Mouse (Mus musculus) mouse trophoblast stem cell (cell line): ENCODE measurements around the gene Dedd2.

Experiments
- in situ Hi-C, 2 experiments: fragments of 300-500 bp; cut with MseI, MboI; formaldehyde crosslinking; loops; 2 replicates in 1 of 2; 3 replicates in 1 of 2; pipeline ENCODE4 v1.15.1; 2025

The Dedd2 gene

DNA sequence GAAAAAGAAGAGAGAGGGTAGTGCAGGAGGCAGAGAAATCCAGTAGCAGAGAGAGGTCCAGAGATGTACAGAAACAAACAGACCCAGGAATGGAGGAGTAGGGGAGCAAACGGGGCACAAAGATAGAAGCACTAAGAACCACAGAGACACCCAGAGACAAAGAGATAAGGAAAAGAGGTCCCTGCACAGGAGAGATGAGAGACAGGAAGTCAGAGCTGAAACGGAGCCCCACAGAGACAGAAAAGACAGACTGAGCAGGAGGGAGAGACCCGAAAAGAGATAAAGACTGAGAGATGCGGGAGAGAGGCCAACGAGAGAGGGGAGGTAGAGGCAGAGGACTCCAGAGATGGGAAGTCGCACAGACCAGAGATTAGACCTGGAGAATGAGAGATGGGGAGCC is 39.9 kb downstream of the Dedd2 start:
- in situ Hi-C loops, result loop anchor here in 1 of 2 experiments (10.0 kb wide), 2 partner anchors 46 to 76 kb away; no protein-coding TSS in a partner anchor

DNA sequence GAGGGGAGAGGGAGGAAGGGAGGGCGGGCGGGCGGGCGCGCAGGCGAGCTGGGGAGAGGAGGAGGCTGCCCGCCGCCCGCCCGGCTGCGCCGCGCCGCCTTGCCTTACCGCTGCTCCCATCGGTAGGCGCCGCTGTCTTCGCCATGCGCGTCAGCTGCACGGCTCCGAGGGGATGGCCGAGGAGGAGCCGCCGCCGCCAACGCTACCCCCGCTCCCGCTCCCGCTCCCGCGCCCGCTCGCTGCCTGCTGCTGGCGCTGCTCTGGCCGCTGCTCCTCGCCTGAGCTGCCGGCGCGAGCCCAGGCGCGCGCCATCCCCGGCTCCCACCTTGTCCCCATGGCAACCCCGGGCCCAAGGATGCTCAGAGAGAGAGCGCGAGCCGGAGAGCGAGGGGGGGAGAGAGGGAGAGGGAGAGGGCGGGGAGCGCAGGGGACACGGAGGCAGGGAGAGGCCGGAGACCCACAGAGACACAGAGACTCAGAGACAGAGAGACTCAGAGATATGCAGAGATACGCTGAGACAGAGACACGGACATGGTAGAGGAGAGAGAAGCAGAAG is 40.7 kb downstream of the Dedd2 start, which contains the start of gene Pou2f2:
Pou2f2 (minus strand) TSS at position 121 of the 556 bp plus-strand sequence.
- in situ Hi-C loops, result loop anchor here in 1 of 2 experiments (10.0 kb wide), 2 partner anchors 45 to 75 kb away; no protein-coding TSS in a partner anchor

DNA sequence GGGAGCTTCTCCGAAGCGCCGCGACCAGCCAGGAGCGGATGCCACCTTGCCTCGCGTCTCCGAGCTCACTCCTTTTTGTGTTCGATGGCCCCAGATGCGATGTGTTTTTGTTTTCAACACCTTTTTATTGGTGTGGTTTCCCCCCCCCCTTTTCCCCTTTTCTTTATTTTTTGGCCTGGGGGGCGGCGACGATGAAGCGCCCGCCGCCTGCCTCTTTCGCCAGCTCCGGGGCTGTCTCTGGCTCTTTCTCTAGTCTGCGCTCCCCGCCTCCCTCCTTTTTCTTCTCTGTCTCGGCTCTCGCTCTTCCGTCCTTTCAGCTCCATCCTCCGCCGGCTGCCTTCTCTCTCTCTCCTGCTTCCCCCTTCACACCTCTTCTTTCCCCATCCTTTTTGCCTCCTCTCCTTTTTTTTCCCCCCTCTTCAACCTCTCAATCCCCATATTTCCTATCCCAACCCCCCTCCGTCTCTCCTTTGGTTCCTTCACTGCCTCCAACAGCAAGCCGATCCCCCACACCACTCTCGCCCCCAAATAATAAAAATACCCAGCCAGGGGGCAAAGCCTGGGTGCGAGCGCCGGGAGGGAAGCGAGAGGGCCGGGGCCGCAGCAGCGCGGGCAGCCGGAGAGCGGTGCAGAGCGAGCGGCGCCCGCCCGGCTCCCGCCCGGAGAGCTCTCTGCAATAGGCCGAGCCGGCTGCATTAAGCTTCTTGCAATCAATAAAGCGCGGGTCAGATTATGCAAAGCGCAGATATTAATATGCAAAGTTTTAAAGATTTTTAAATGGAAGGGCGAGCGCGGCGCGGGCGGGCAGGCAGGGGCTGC is 41.4 kb downstream of the Dedd2 start:
- in situ Hi-C loops, result no loop called here

DNA sequence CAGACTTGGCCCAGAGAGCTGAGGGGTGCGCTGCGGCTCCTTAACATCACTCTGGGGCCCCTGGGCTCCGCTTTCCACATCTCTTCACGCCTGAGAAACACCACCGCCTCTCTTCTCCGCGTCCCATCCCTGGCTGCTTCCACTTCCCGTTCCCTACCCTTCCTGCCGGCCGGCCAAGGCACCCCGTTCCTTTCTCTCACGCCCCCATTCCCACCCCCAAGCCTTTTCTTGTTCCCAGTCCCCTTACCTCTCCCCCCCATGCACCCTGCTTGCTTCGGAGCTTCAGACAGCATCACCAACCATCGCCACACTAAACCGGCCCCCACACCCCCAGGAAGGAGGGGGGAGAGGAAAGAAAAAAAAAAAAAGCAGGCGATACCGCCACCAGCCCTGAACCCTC is 42.1 kb downstream of the Dedd2 start:
- in situ Hi-C loops, result no loop called here

DNA sequence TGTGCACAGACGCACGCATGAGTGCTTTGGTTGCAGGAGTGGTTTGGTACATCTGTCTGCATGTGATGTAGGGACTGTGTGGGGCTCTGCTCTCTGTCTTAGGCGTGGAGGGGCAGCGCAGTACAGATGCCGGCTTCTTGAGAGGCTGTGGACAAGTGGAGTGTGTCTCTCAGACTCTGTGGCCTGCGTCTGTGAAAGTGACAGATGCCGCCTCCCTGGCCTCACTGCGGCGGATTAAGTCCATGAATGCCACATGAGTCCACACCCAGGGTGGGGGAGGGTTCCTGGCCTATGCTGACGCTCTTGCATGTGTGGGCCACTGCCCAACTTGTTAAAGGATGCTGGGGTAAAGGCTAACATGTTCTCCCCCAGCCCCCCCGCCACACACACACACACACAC is 46.1 kb downstream of the Dedd2 start:
- in situ Hi-C loops, result no loop called here

DNA sequence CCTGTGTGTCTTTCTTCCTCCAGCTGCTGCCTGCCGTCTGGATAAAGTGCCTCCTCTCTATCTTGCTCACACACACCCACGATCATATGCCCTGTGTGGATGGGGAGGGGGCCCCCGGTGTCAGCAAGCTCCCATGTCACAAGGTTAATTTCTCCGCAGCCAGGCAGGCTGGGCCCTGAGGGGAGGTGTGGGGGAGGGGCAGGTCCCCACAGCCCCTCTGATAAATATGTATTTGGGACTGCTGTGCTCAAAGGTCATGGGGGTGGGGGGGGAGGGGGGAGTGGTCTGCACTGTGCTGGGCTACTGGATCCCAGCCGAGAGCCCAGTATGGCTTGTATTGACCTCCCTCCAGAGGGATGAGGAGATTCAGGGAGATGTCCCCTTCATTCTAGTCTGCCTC is 47.7 kb downstream of the Dedd2 start:
- in situ Hi-C loops, result no loop called here

DNA sequence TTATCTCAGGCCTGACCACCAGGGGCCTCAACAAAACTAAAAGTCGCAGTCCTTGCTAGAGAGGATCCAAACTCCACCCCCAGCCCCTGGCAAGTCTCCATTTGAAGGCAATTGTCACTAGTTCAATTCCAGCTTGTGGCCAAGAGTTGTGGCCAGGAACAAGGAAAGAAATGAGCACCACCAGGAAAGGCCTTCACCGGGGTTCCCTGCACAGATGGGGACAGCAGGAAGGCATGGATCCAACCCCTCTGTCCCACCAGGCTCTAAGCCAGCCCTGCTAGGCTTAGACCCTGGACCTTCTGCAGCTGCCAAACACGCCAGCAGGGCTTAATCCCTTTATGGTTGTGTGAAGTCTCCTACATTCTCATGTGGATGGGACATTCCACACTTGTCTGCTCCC is 49.8 kb downstream of the Dedd2 start:
- in situ Hi-C loops, result no loop called here

DNA sequence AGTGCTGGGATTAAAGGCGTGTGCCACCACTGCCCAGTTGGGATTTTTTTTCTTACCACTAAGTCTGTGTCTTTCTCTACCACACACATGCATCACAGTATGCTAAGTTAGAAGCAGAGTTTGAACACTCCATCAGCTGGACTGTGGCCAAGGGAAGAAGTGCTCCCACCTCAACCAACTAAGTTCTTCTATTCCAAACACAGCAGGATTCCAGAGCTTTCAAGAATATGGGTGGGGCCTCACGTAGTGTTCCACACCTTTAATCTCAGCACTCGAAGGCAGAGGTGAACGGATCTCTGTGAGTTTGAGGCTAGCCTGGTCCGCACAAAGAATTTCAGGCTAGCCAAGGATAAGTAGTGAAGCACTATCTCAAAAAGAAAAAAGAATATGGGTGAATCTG is 54.3 kb downstream of the Dedd2 start:
- in situ Hi-C loops, result no loop called here

DNA sequence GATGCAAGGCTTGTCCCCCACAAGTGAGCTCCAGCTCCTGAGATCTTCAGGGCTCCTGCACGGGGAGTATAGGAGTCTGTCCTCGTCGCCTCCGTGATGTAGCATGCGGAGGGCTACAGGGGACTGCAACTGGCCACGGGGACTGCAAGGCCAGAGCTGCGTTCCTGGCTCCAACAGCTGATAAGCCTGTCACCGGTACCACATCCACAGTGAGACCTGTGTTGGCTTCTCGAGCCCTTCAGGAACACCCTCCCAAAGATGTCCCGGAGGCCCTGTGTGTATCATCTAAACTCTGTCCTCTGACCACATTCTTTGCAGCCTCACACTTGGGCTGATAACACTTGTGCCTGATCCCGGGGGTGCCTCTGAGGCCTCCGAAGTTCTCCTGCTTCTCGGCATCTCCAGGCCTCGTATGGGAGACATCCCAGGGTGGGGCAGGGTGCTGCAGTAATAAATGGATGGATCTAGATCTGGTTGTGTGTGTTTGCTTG is 64.2 kb downstream of the Dedd2 start:
- in situ Hi-C loops, result no loop called here

DNA sequence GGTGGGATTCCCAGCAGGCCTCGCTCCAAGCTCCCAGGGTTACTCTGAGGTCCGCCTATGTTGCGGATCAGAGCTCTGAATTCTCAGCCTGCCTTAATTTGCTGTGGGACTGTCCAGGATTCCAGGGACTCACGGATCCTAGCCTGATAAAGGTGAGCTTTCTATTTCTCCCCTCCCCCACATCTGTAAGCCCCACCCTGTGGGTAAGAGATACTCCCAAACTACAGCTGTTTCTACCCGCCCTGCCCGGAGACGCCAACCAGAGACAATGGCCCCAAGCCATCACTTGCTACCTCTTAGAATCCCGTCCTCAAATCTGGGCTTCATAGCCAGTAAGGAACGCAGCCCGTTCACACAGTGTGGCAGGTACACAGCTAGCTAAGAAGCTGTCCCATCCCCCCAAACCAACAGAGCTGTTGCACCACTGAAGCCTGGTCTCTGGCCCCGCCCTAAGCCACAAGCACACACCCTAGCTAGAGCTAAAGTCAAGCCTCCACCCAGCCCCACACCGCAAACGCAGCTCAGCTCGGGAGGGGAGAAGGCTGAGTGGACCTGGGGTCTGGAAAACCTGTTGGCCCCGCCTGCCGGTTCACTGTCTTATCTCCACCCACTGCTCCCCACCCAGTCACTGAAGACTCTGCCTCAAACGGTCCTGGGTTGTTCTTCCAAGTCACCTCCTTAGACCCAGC is 64.8 kb downstream of the Dedd2 start:
- in situ Hi-C loops, result no loop called here

DNA sequence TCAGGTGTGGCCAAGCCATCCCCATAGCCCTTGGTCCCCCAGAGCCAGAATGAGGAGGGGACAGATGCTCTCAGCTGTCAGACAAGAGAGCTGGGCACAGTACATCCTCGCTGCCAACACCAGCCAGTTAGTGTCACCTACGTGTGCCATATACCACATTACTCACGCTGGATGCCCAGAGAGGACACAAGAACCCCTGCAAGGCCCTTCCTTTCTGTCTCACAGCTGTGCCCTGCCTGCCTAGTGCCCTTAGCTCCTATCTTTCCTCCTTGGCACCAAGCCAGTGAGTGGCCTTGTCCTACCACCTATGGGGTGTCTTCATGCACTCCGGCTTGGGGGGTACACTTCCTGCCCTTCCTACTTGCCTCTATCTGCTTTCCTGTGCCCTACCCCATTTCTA is 65.8 kb downstream of the Dedd2 start:
- in situ Hi-C loops, result no loop called here

DNA sequence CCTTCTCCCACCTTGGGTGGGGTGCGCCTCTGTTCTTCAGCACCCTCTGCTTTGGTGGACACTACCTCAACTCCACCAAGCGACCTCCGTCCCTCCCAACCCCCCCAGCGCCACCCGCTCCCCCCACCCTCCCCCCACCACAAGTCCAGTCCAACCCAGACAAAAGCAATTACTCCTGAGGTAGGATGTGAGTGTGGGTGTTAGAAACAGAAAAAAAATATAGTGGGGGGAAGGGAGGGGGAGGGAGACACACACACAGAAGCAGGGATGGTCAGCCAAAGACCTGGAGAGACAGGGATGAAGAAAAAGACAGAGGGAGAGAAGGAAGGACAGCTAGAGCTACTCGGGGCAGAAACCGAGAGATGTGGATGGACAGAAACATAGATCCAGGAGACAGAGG is 66.6 kb downstream of the Dedd2 start:
- in situ Hi-C loops, result no loop called here

DNA sequence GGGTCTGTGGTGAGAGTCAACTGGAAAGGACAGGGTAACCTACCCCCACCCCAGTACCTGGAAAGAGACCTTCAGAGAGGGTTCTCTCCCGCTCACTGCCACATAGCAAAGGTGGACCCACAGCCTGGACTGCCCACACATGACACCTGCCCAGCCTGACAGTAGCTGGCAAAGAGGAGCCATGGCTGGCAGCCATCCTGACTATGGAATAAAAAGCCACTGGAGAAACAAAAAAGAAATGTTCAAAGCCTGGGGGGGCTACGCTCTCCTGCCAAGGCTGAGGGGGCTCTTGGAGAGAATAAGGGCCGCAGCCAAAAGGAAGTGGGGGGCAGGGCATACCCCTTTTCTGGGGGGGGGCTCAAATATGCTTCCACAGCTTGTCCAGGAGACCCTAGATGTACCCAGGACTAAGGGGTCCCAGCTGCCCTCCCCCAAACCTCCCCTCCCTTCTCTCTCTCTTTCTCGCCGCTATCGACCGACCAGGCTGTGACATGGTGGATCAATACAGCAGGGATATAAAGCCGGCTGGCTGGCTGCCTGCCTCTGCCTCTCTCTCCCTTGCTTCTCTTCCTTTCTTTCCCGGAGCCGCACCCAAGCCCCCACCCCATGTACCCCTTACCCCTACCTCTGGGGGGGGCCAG is 68.4 kb downstream of the Dedd2 start:
- in situ Hi-C loops, result no loop called here

DNA sequence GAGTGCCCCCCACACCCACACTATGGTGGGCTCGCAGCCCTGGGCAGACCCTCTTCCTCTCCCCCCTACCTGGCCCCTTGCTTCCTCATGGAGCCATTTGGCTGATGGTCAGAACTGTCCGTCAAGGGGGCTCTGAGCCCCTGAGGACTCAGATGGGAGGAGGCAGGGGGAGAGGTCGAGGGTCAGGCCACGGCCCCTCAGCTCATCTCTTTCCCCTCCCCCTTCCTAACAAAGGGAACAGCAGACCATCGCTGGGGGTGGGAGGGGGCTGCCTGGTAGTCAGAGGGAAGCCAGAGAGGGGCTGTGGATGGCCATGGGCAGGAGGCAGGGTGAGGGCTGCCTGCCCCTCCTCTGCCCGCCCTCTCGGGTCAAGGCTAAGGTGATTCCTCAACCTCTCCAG is 69.4 kb downstream of the Dedd2 start:
- in situ Hi-C loops, result no loop called here

DNA sequence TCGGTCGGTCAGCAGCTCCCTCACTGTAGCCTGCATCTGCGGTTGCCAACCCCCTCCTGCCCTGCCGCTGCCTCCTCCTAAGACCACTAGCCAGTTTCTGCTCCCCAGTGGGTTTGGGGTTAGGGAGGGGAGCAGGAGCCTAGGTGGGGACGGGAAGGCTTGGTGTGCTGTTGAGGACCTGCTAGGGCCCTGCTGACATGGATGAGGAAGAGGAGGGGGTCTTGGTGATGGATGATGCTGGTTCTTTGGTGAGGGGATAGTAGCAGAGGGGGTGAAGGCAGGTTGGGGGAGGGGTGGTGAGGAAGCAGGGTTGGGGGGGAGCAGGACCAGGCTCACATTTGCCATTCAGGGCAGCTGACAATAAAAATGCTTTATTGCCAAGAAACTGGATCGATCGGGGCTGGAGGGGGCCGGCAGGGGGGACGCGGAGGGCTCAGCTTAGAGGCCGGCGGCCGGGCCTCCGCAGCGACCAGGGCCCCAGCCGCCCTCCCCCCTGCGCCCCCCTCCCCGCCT is 70.2 kb downstream of the Dedd2 start:
- in situ Hi-C loops, result no loop called here
